Mouse (Mus musculus): Measurements from ENCODE around the gene Tlr12.
"Not testable (repeated sequence)": the region's sequence is repeated elsewhere in the genome, so short reads cannot be mapped to it uniquely, and the experiment has no call there.

GRCm38 (mm10) chr4:128666362-128666761 is 47.9 kb upstream of the Tlr12 start:
- TF ChIP-seq CTCF (IDR thresholded peaks at IDR 0.05; ENCODE audit: borderline replicate concordance, extremely low read depth, insufficient read depth, insufficient read length); POLR2A (IDR thresholded peaks at IDR 0.05; ENCODE audit: borderline replicate concordance, extremely low read depth, insufficient read depth, insufficient read length, poor library complexity, severe bottlenecking): not testable (repeated sequence)
